Mouse (Mus musculus) embryonic facial prominence, embryonic 10.5 days (tissue): Measurements from ENCODE around the gene Ulk4. TPM values are rescaled to one million over a fixed set of nuclear protein-coding genes. Genes with fewer than 3 reads are reported as not detected.

Experiments used
- DNase-seq: peaks from one replicate; pipeline ENCODE4 v3.0.0-alpha.2; 2017; ENCODE audit warnings: low spot score
- H3K27ac ChIP-seq: fragments of 300-500 bp; sonication (generic); replicated peaks from 2 replicates; pipeline ENCODE4 v1.5.1; 2016; ENCODE audit warnings: mild to moderate bottlenecking
- H3K27me3 ChIP-seq: fragments of 300-500 bp; sonication (generic); replicated peaks from 2 replicates; pipeline ENCODE4 v1.6.1; 2016; ENCODE audit warnings: low read depth, mild to moderate bottlenecking; ENCODE audit not compliant: poor library complexity, severe bottlenecking
- H3K36me3 ChIP-seq: fragments of 300-500 bp; sonication (generic); replicated peaks from 2 replicates; pipeline ENCODE4 v1.6.1; 2016; ENCODE audit warnings: mild to moderate bottlenecking, moderate library complexity
- H3K4me1 ChIP-seq: fragments of 300-500 bp; sonication (generic); 2 replicates; pipeline ENCODE4 v1.6.1; 2016
- H3K4me3 ChIP-seq: fragments of 300-500 bp; sonication (generic); 2 replicates; pipeline ENCODE4 v1.5.1; 2016; ENCODE audit warnings: mild to moderate bottlenecking, moderate library complexity
- H3K9me3 ChIP-seq: fragments of 300-500 bp; sonication (generic); 2 replicates; pipeline ENCODE4 v1.6.1; 2016; ENCODE audit warnings: mild to moderate bottlenecking
- WGBS: fragments of 180-500 bp; shearing (Covaris S2); methylation state at CpG from one replicate; pipeline ENCODE4 v1.1.7; 2016; 5-methylcytosine and 5-hydroxymethylcytosine counted together
- polyA plus RNA-seq: library from polyadenylated mRNA; unstranded; fragments of >200 nt; fragmentation: Nextera tagmentation; extraction: Ambion mirVana; gene quantifications from 2 replicates; pipeline ENCODE4 v1.2.1, GENCODE M21; 2016

The Ulk4 gene
- polyA plus RNA-seq, 1 experiment from 2014 or later, result 140 TPM

DNA sequence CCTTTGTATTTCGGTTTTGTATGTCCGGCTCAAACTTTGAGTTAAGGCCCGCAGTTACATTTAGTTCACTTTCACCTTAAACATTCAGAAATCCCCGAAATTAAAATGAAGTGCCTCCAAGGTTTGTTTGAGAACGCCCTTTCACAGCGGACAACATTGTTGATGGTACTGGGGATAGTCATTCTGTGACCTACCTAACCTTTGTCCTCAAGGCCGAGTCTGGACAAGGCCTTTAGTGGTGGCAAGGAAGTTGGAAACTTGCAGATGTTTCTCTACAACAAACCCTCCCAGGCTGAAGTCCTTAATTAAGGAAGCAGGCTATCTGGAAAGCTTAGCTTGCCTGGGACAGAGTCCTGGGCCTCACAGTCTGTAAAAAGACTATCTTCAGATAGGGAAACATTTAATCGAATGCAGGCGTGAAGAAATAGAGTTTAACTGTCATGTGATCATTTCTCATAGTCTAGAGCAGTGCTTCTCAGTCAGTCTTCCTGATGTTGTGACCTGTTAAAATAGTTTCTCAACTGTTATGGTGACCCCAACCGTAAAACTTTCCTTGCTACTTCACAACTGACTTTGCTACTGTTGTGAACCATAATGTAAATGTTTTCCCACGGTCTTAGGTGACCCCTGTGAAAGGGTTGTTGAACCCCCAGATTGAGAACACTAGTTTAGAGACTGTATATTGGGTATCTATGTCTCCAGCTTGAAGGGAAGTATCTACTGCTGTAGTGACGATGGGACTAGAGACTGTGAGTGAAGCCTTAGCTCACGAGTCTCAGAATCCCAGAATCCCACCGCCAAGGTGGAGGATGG lies 342.0 kb downstream of the Ulk4 start:
- Histone ChIP-seq H3K9me3 (no peaks in the 10 kb centered on the region), H3K36me3 (peaks cover 22% of the 10 kb centered on the region), H3K4me1 (peaks cover 60% of the 10 kb centered on the region), H3K4me3 (peak overlapping the region; percentile 93), H3K27ac (peak overlapping the region; percentile 97), H3K27me3 (no peaks in the 10 kb centered on the region)
- DNase-seq, result no peak
- WGBS, result 16% methylated on average over 14 of the region's 14 CpGs

DNA sequence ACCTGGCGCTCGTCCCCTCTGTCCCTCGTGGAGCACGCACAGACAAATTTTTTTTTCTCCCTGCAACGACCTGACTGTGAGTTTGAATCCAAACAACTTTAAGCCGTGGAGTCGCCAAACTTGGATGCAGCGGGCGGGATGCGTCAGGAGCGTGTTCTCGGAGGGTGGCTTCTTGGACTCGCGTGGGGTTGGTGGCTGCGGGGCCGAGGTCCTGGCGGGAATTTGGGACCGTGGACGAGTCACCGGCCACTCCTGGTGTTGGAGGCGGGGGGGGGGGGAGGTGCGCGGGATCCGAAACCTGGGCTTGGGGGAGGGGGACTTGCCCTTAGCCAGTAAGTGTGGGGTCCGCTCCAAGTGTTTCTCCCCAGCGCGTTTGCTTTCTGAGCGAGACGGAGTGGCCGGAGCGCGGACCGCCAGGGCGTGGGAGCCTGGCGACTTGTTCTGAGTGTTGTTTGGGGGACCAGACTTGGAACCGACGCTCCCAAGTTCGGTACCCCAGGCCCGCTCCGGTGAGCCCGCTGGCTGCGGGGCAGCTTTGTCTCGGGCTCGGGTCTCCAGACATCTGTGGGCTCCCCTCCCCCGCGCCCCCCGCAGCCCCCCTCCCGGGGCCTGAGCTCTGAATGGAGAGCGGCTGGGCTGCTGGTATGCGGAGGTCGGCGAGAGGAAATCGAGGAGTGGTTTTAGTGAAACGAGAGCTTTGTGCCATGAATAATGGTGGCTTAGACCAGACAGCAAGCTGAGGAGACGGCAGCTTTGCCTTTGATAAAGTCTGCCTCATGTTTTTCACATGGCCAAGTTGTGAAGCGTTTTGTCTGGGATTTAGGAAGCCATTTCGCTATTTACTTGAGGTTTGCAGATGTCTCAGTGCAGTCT lies 342.9 kb downstream of the Ulk4 start:
- peak; percentile 88 for DNase-seq
- no peaks in the 10 kb centered on the region for H3K9me3 ChIP-seq
- peaks cover 51% of the 10 kb centered on the region for H3K4me1 ChIP-seq
- H3K36me3 ChIP-seq, result peaks cover 16% of the 10 kb centered on the region
- H3K4me3 ChIP-seq, result peak overlapping the region; percentile 93
- peak overlapping the region; percentile 97 for H3K27ac ChIP-seq
- H3K27me3 ChIP-seq, result no peaks in the 10 kb centered on the region
- under 1% methylated on average over 57 of the region's 57 CpGs for WGBS

DNA sequence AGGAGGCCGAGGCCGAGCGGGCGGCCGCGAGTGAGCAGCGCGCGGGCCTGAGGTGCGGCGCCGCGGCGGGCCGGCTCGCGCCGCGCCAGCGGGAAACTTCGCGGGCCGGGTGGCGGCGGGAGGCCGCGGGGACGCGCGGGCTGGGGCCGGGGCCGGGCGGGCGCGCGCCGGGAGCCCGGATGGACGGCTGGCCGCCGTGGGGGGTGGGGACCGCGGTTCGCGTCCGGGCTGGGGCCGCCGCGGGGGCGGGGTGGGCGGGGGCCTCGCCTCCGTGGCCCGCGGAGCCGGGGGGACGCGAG lies 343.5 kb downstream of the Ulk4 start:
- peaks cover 15% of the 10 kb centered on the region for H3K36me3 ChIP-seq
- no peak for DNase-seq
- peak overlapping the region; percentile 93 for H3K4me3 ChIP-seq
- no peaks in the 10 kb centered on the region for H3K27me3 ChIP-seq
- no peaks in the 10 kb centered on the region for H3K9me3 ChIP-seq
- 3% methylated on average over 56 of the region's 58 CpGs for WGBS
- H3K4me1 ChIP-seq, result peaks cover 49% of the 10 kb centered on the region
- peak overlapping the region; percentile 97 for H3K27ac ChIP-seq

DNA sequence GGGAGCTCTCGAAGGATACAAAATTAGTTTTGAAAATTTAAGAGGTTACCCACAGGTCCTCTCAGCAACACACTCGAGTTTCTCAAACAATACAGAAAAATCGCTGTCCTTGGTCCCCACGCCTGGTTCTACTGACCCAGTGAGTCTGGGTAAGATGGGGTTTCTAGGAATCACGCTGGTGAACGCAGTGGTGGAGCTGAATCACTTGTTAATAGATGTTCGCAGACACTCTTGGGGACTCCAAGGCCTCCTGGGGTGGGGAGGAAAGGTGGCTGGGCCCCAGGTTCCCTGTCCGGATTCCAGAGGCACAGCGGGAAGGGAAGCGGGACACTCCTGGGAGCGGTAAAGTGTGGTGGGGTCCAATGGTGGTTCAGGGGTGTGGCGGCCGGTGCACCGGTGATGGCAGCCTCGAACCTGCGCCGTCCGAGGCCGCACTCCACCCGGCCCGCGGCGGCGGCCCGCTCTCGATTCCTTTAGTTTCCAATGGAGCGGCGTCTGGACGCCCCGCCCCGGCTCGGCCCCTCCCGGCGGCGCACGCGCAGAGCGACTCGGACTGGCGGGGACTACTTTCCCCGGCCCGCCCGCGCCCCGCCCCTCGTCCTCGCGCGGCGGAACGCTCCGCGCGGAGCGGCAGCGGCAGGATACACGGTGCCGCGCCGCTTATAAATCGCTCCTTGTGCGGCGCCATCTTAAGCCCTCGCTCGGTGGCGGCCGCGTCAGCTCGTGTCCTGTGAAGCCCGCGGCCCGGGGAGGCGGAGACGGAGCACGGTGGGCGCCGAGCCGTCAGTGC lies 344.0 kb downstream of the Ulk4 start:
- peak; percentile 98 for DNase-seq
- Histone ChIP-seq H3K9me3 (no peaks in the 10 kb centered on the region), H3K36me3 (peaks cover 9% of the 10 kb centered on the region), H3K4me1 (peaks cover 44% of the 10 kb centered on the region), H3K27me3 (no peaks in the 10 kb centered on the region), H3K4me3 (peak overlapping the region; percentile 93), H3K27ac (peak overlapping the region; percentile 97)
- 5% methylated on average over 78 of the region's 78 CpGs for WGBS

GRCm38 (mm10) chr9:120932371-120932770 lies 344.6 kb downstream of the Ulk4 start:
- H3K27ac ChIP-seq, result peak overlapping the region; percentile 30; the same call in 1 of the 2 replicates
- DNase-seq, result peak; percentile 30

GRCm38 (mm10) chr9:120930811-120931210 lies 346.2 kb downstream of the Ulk4 start:
- no peaks in the 10 kb centered on the region for H3K27me3 ChIP-seq
- no peaks in the 10 kb centered on the region for H3K9me3 ChIP-seq
- peaks cover 33% of the 10 kb centered on the region for H3K4me1 ChIP-seq
- DNase-seq, result no peak
- WGBS, result 86% methylated on average over 8 of the region's 8 CpGs
- H3K36me3 ChIP-seq, result no peaks in the 10 kb centered on the region
- H3K4me3 ChIP-seq, result no peak overlapping the region
- H3K27ac ChIP-seq, result no peak overlapping the region

More at GRCm38 (mm10) chr9:120932371-120932770, 344.6 kb downstream of the Ulk4 start:
- WGBS, result 31% methylated on average over 6 of the region's 6 CpGs
- no peaks in the 10 kb centered on the region for H3K27me3 ChIP-seq
- peaks cover 39% of the 10 kb centered on the region for H3K4me1 ChIP-seq
- H3K36me3 ChIP-seq, result peaks cover 3% of the 10 kb centered on the region
- no peaks in the 10 kb centered on the region for H3K9me3 ChIP-seq
- H3K4me3 ChIP-seq, result no peak overlapping the region

DNA sequence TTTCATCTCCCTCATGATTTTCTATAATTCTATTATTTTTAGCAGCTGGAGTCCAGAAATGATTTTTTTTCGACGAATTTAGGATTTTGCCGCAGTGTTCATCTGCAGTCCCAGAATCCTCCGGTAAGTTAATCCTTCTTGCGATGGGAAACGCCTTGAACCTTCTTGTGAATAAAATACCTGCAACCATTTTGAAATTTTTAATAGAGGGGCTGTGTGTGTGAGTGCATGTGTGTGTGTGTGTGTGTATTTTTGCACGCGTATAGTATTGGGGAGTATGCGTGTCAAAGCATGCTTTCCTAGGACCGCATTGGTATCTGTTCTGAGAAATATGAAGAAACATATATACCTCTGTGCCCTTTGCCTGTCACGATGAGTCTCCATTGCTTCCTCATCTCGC lies 347.0 kb downstream of the Ulk4 start:
- Histone ChIP-seq H3K9me3 (no peaks in the 10 kb centered on the region), H3K36me3 (no peaks in the 10 kb centered on the region), H3K27me3 (no peaks in the 10 kb centered on the region), H3K27ac (no peak overlapping the region), H3K4me3 (no peak overlapping the region), H3K4me1 (peaks cover 26% of the 10 kb centered on the region)
- 92% methylated on average over 12 of the region's 12 CpGs for WGBS
- no peak for DNase-seq

DNA sequence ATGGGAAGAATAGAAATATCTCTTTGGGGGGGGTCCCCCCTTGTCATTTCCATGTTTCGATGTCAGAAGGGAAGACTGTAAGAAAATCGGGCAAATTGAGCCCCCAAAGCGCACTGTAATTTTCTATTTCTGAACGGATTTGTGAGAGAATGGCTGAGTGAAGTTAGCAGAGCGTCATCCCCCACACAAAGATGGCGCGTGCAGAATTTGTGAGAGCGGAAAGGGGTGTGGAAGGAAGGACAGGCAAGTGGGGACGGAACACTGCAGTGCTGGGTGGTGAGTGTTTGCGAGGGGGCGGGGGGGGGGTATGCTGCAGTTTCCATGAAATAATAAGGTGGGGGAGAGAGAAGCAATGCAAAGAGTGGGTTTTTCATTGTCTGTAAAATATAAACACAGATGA lies 347.9 kb downstream of the Ulk4 start, which contains the start of gene Ctnnb1:
Gene Ctnnb1 (plus strand): TSS at position 136 of the 400 bp plus-strand sequence.
- WGBS, result 75% methylated on average over 11 of the region's 11 CpGs
- Histone ChIP-seq H3K27me3 (no peaks in the 10 kb centered on the region), H3K4me1 (peaks cover 23% of the 10 kb centered on the region), H3K4me3 (no peak within 1 kb of the TSS), H3K27ac (no peak within 1 kb of the TSS), H3K36me3 (no peaks in the 10 kb centered on the region), H3K9me3 (no peaks in the 10 kb centered on the region)
- DNase-seq, result no peak

DNA sequence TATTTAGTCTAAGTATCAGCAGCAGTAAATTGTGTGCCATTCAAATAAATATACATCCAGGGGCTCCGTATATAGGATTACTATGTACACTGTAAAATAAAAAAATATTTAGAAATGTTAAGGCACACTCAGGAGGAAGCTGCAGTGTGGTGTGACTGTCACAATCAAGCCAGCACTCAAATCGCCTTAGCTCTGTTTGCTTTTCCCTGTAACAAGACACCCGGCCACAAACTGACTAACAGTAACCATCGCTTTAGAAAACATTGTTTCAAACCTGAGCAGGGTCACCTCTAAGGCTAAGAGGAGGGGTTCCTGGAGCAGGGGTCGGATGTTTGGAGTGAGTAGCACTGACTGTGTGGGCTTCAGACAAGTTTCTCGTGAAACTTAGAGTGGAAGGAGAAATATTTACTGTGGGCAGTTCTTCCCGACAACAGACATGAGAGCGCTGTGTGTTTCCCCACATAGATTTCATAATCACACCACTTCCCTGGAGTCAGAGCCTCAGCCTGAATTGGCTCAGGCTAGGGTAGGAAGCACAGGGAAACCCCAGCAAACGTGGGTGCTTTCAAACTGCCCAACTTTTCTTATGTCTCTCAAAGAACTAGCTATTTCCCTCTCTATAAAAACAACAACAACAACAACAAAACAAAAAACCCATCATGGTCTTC lies 349.9 kb downstream of the Ulk4 start:
- no peaks in the 10 kb centered on the region for H3K36me3 ChIP-seq
- no peaks in the 10 kb centered on the region for H3K9me3 ChIP-seq
- H3K4me3 ChIP-seq, result no peak overlapping the region
- H3K27ac ChIP-seq, result no peak overlapping the region
- H3K27me3 ChIP-seq, result no peaks in the 10 kb centered on the region
- DNase-seq, result no peak
- WGBS, result 24% methylated on average over 9 of the region's 9 CpGs
- H3K4me1 ChIP-seq, result peaks cover 17% of the 10 kb centered on the region

GRCm38 (mm10) chr9:120926126-120926525 lies 350.9 kb downstream of the Ulk4 start:
- Histone ChIP-seq H3K4me1 (peaks cover 19% of the 10 kb centered on the region), H3K36me3 (no peaks in the 10 kb centered on the region), H3K9me3 (no peaks in the 10 kb centered on the region), H3K27ac (no peak overlapping the region), H3K4me3 (no peak overlapping the region), H3K27me3 (no peaks in the 10 kb centered on the region)
- no peak for DNase-seq
- 60% methylated on average over 1 of the region's 1 CpGs for WGBS

DNA sequence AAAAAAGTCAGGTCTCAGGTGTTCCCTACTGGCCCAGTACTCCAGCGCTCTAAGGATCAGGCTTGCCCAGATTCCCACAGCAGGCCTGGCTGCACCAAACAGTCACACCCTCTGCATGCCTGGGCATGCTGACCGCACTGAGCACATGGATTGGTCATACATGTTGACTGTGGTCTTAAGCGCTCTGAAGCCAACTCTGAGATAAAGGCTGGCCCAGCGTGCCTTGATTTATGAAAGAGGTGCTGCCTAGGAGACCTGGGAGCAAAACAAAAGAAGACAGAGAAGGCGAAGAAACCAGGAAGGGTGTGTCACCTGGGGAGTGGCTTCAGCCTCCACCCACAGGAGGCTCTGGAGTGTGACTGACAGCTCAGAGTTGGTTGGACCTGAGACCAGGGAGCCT lies 357.9 kb downstream of the Ulk4 start:
- 79% methylated on average over 5 of the region's 5 CpGs for WGBS

DNA sequence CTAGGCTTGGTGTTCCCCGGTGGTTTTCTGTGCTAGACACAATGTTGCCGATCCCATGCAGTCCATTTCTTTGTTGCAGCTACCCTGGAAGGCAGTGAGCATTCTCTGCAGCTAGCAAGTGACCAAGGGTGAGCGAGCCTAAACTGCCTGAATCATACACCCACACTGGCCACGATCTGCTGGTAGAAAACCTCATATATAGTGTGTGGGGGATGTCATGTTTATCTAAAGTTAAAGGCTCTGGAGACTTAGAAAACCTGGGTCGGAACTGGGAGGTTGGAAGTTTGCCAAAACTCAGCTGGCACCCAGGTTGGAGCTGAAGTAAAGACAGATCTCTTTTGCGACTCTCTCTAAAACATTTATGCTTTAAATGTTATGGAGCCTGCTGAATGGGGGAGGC lies 358.4 kb downstream of the Ulk4 start:
- WGBS, result 60% methylated on average over 6 of the region's 6 CpGs

More for the DNA sequence above, 357.9 kb downstream of the Ulk4 start:
- DNase-seq, result no peak
- Histone ChIP-seq H3K36me3 (no peaks in the 10 kb centered on the region), H3K4me1 (0 out of 2 replicates have a peak, but pooled peaks cover 11% of the 10 kb centered on the region), H3K9me3 (no peaks in the 10 kb centered on the region), H3K27ac (peak overlapping the region; percentile 51; the same call in 1 of the 2 replicates), H3K4me3 (no peak overlapping the region), H3K27me3 (no peaks in the 10 kb centered on the region)

More for the DNA sequence above, 358.4 kb downstream of the Ulk4 start:
- H3K36me3 ChIP-seq, result no peaks in the 10 kb centered on the region
- no peaks in the 10 kb centered on the region for H3K9me3 ChIP-seq
- H3K4me1 ChIP-seq, result 0 out of 2 replicates have a peak, but pooled peaks cover 11% of the 10 kb centered on the region
- no peak overlapping the region for H3K27ac ChIP-seq
- no peak for DNase-seq
- H3K4me3 ChIP-seq, result no peak overlapping the region
- H3K27me3 ChIP-seq, result no peaks in the 10 kb centered on the region
